Mouse (Mus musculus): Measurements from ENCODE around the gene Btbd35f25. TPM values are rescaled to one million over a fixed set of nuclear protein-coding genes. Genes with fewer than 3 reads are reported as not detected.
"Not testable (repeated sequence)": the region's sequence is repeated elsewhere in the genome, so short reads cannot be mapped to it uniquely, and the experiment has no call there.

Gene Btbd35f25
- polyA plus RNA-seq (2016; fragmentation: Nextera tagmentation; extraction: Ambion mirVana): not detected in 2 replicates

- not testable (repeated sequence) for H3K4me3 ChIP-seq; H3K9me3 ChIP-seq (replicated peaks); DNase-seq (ENCODE audit: low spot score); H3K36me3 ChIP-seq; H3K4me1 ChIP-seq; H3K27me3 ChIP-seq (ENCODE audit: low read depth, poor library complexity, severe bottlenecking); H3K27ac ChIP-seq
- WGBS: 80% methylated on average over 3 of the region's 4 CpGs
These were observed at the start of gene Btbd35f25 for GRCm38 (mm10) chrX:31717056-31717455. Gene Btbd35f25 (minus strand): TSS chrX:31717156.

GRCm38 (mm10) chrX:31766255-31766654 lies 49.3 kb upstream of the Btbd35f25 start:
- no peaks in the 10 kb centered on the region for H3K27me3 ChIP-seq (ENCODE audit: low read depth, poor library complexity, severe bottlenecking)
- no peaks in the 10 kb centered on the region for H3K36me3 ChIP-seq
- H3K9me3 ChIP-seq (replicated peaks): peaks cover 86% of the 10 kb centered on the region
- DNase-seq (ENCODE audit: low spot score): no peak
- no peaks in the 10 kb centered on the region for H3K4me1 ChIP-seq
- no peak overlapping the region for H3K27ac ChIP-seq
- H3K4me3 ChIP-seq: no peak overlapping the region

- Histone ChIP-seq H3K27ac (no peak overlapping the region), H3K9me3 (replicated peaks) (peaks cover 85% of the 10 kb centered on the region), H3K4me3 (no peak overlapping the region), H3K27me3 (ENCODE audit: low read depth, poor library complexity, severe bottlenecking) (no peaks in the 10 kb centered on the region), H3K36me3 (no peaks in the 10 kb centered on the region), H3K4me1 (no peaks in the 10 kb centered on the region)
- WGBS: 88% methylated on average over 1 of the region's 1 CpGs
- no peak for DNase-seq (ENCODE audit: low spot score)
These were observed 47.0 kb upstream of the Btbd35f25 start for GRCm38 (mm10) chrX:31764001-31764400.

- Histone ChIP-seq H3K4me3 (no peak overlapping the region), H3K27ac (no peak overlapping the region), H3K9me3 (replicated peaks) (peaks cover 46% of the 10 kb centered on the region), H3K36me3 (no peaks in the 10 kb centered on the region), H3K27me3 (ENCODE audit: low read depth, poor library complexity, severe bottlenecking) (no peaks in the 10 kb centered on the region), H3K4me1 (no peaks in the 10 kb centered on the region)
- DNase-seq (ENCODE audit: low spot score): no peak
- WGBS: 90% methylated on average over 10 of the region's 10 CpGs
These were observed 28.1 kb upstream of the Btbd35f25 start for GRCm38 (mm10) chrX:31745079-31745478.

GRCm38 (mm10) chrX:31736958-31737357 lies 20.0 kb upstream of the Btbd35f25 start:
- Histone ChIP-seq H3K27me3 (ENCODE audit: low read depth, poor library complexity, severe bottlenecking) (no peaks in the 10 kb centered on the region), H3K9me3 (replicated peaks) (peaks cover 28% of the 10 kb centered on the region), H3K4me3 (no peak overlapping the region), H3K4me1 (no peaks in the 10 kb centered on the region), H3K36me3 (no peaks in the 10 kb centered on the region), H3K27ac (no peak overlapping the region)
- WGBS: 84% methylated on average over 6 of the region's 6 CpGs
- DNase-seq (ENCODE audit: low spot score): no peak

Other genes with a start within 250 kb of the Btbd35f25 start
- not detected in 2 replicates for gene Gm21883, start 142.9 kb downstream of the Btbd35f25 start, polyA plus RNA-seq (2016; fragmentation: Nextera tagmentation; extraction: Ambion mirVana)
- gene Spin2e, start 98.2 kb downstream of the Btbd35f25 start, polyA plus RNA-seq (2016; fragmentation: Nextera tagmentation; extraction: Ambion mirVana): not detected in 2 replicates
- not detected in 2 replicates for gene Gm21637, start 244.9 kb upstream of the Btbd35f25 start, polyA plus RNA-seq (2016; fragmentation: Nextera tagmentation; extraction: Ambion mirVana)

All from limb, embryonic 10.5 days (tissue).